Mouse (Mus musculus) CH12.LX (cell line): ENCODE measurements at regions not wholly inside any gene's neighbourhood (a gene's known extent, or its start where the extent isn't known, plus 50 kb on each side); places are given as distances from the start of the nearest gene placed in this dataset.

Experiments
- CTCF ChIP-seq, 2 experiments: IDR thresholded peaks in 1 of 2; conservative IDR thresholded peaks in 1 of 2; 2 replicates each; pipeline ENCODE4 v1.5.1; 2011 to 2012; ENCODE audit warnings: low read depth in 2 of 2, low read length in 2 of 2, improper control_type of control experiment in 1 of 2, inconsistent platforms in 1 of 2, mild to moderate bottlenecking in 1 of 2, moderate library complexity in 1 of 2
- EP300 ChIP-seq: IDR thresholded peaks from 2 replicates; pipeline ENCODE4 v1.6.1; 2011; ENCODE audit warnings: low read length, improper control_type of control experiment
- MXI1 ChIP-seq: IDR thresholded peaks from 2 replicates; pipeline ENCODE4 v1.6.1; 2011; ENCODE audit warnings: mild to moderate bottlenecking, low read depth, low read length, improper control_type of control experiment
- NELFE ChIP-seq: IDR thresholded peaks from 2 replicates; pipeline ENCODE4 v1.6.1; 2011; ENCODE audit warnings: low read depth, low read length, improper control_type of control experiment
- POLR2A ChIP-seq: IDR thresholded peaks from 2 replicates; pipeline ENCODE4 v1.6.1; 2011; ENCODE audit warnings: low read depth, mild to moderate bottlenecking, improper control_type of control experiment, low read length
- RAD21 ChIP-seq: IDR thresholded peaks from 2 replicates; pipeline ENCODE4 v1.6.1; 2011; ENCODE audit warnings: low read depth, mild to moderate bottlenecking, low read length, improper control_type of control experiment, moderate library complexity
- SIN3A ChIP-seq: IDR thresholded peaks from 2 replicates; pipeline ENCODE4 v1.6.1; 2012; ENCODE audit warnings: low read length, improper control_type of control experiment, inconsistent platforms
- TBP ChIP-seq: conservative IDR thresholded peaks from 2 replicates; pipeline ENCODE4 v1.6.1; 2011; ENCODE audit warnings: low read depth, low read length, improper control_type of control experiment
- TCF12 ChIP-seq: IDR thresholded peaks from 2 replicates; pipeline ENCODE4 v1.6.1; 2014; ENCODE audit warnings: low read depth, mild to moderate bottlenecking, inconsistent platforms, low read length, improper control_type of control experiment
- UBTF ChIP-seq: IDR thresholded peaks from 2 replicates; pipeline ENCODE4 v1.6.1; 2012; ENCODE audit warnings: low read depth, mild to moderate bottlenecking, inconsistent platforms, low read length, improper control_type of control experiment, moderate library complexity
- ZC3H11A ChIP-seq: IDR thresholded peaks from 2 replicates; pipeline ENCODE4 v1.6.1; 2012; ENCODE audit warnings: low read depth, mild to moderate bottlenecking, inconsistent platforms, low read length, improper control_type of control experiment
- ZKSCAN1 ChIP-seq: IDR thresholded peaks from 2 replicates; pipeline ENCODE4 v1.6.1; 2012; ENCODE audit warnings: low read depth, inconsistent platforms, low read length, improper control_type of control experiment, borderline replicate concordance
- ZMIZ1 ChIP-seq: IDR thresholded peaks from 2 replicates; pipeline ENCODE4 v1.6.1; 2012; ENCODE audit warnings: low read depth, mild to moderate bottlenecking, inconsistent platforms, low read length, improper control_type of control experiment
- ZNF384 ChIP-seq: IDR thresholded peaks from 2 replicates; pipeline ENCODE4 v1.6.1; 2012; ENCODE audit warnings: low read depth, low read length, improper control_type of control experiment, inconsistent platforms

GRCm38 (mm10) chr2:117984569-117984968 is 127.1 kb upstream of the Thbs1 start:
- TF ChIP-seq ZC3H11A (no peak), CTCF (conservative IDR thresholded peaks at IDR 0.05 in 1 of 2, IDR thresholded peaks at IDR 0.05 in 1 of 2; ENCODE audit: low read depth in 2 of 2, low read length in 2 of 2) (no peak), SIN3A (no peak), TBP (no peak), EP300 (no peak), ZMIZ1 (no peak), NELFE (no peak), POLR2A (no peak), ZNF384 (no peak), ZKSCAN1 (no peak), RAD21 (no peak), UBTF (no peak), MXI1 (no peak), TCF12 (no peak)
